Mouse (Mus musculus) hindbrain, embryonic 10.5 days (tissue): Measurements from ENCODE around the gene Olfr211. TPM values are rescaled to one million over a fixed set of nuclear protein-coding genes. Genes with fewer than 3 reads are reported as not detected.
"Not testable (repeated sequence)": the region's sequence is repeated elsewhere in the genome, so short reads cannot be mapped to it uniquely, and the experiment has no call there.

Experiments used
- DNase-seq: peaks from one replicate; pipeline ENCODE4 v3.0.0-alpha.2; 2017; ENCODE audit warnings: low spot score
- H3K27ac ChIP-seq: fragments of 300-500 bp; sonication (generic); 2 replicates; pipeline ENCODE4 v1.5.1; 2016; ENCODE audit warnings: mild to moderate bottlenecking, moderate library complexity
- H3K27me3 ChIP-seq: fragments of 300-500 bp; sonication (generic); 2 replicates; pipeline ENCODE4 v1.6.1; 2016; ENCODE audit warnings: mild to moderate bottlenecking; ENCODE audit not compliant: poor library complexity, insufficient read depth, severe bottlenecking
- H3K36me3 ChIP-seq: fragments of 300-500 bp; sonication (generic); 2 replicates; pipeline ENCODE4 v1.6.1; 2016; ENCODE audit warnings: mild to moderate bottlenecking, moderate library complexity
- H3K4me1 ChIP-seq: fragments of 300-500 bp; sonication (generic); replicated peaks from 2 replicates; pipeline ENCODE4 v1.6.1; 2016; ENCODE audit warnings: mild to moderate bottlenecking
- H3K4me3 ChIP-seq: fragments of 300-500 bp; sonication (generic); 2 replicates; pipeline ENCODE4 v1.5.1; 2016; ENCODE audit warnings: mild to moderate bottlenecking, moderate library complexity
- H3K9me3 ChIP-seq: fragments of 300-500 bp; sonication (generic); 2 replicates; pipeline ENCODE4 v1.6.1; 2016; ENCODE audit warnings: mild to moderate bottlenecking, moderate library complexity
- WGBS: fragments of 180-500 bp; shearing (Covaris S2); methylation state at CpG from one replicate; pipeline ENCODE4 v1.1.7; 2016; 5-methylcytosine and 5-hydroxymethylcytosine counted together
- polyA plus RNA-seq: library from polyadenylated mRNA; unstranded; fragments of >200 nt; fragmentation: Nextera tagmentation; extraction: Ambion mirVana; gene quantifications from 2 replicates; pipeline ENCODE4 v1.2.1, GENCODE M21; 2016

Olfr211 gene
- polyA plus RNA-seq, 1 experiment from 2014 or later, result not detected

- WGBS, result 90% methylated on average over 20 of the region's 20 CpGs
- not testable (repeated sequence) for DNase-seq, H3K27ac ChIP-seq, H3K4me3 ChIP-seq, H3K27me3 ChIP-seq, H3K4me1 ChIP-seq, H3K36me3 ChIP-seq
- H3K9me3 ChIP-seq, result peaks cover 37% of the 10 kb centered on the region
Measured at GRCm38 (mm10) chr6:116506302-116507003, 17.6 kb downstream of the Olfr211 start, which contains the start of gene Olfr212. Gene Olfr212 (plus strand): TSS chr6:116506516.

DNA sequence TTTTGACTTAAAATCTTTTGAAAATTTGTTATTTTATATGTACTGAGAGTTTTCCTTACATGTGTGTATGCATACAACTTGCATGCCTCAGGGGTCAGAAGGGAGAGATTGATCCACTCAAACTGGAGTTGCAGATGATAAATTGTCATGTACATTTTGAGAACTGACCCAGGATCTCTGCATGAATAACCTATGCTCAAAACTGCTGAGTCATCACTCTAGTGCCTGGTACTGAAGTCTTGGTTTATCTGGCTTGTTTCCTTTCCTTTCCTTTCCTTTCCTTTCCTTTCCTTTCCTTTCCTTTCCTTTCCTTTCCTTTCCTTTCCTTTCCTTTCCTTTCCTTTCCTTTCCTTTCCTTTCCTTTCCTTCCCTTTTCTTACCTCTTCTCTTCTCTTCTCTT lies 25.9 kb downstream of the Olfr211 start:
- H3K27ac ChIP-seq, result no peak overlapping the region
- H3K4me3 ChIP-seq, result no peak overlapping the region
- no peaks in the 10 kb centered on the region for H3K36me3 ChIP-seq
- H3K9me3 ChIP-seq, result no peaks in the 10 kb centered on the region
- DNase-seq, result no peak
- H3K4me1 ChIP-seq, result no peaks in the 10 kb centered on the region
- no peaks in the 10 kb centered on the region for H3K27me3 ChIP-seq

GRCm38 (mm10) chr6:116538156-116538555 lies 49.3 kb downstream of the Olfr211 start, which contains the start of gene Olfr213:
Gene Olfr213 (plus strand): TSS chr6:116538456.
- WGBS, result 78% methylated on average over 1 of the region's 1 CpGs
- Histone ChIP-seq H3K27ac (no peak within 1 kb of the TSS), H3K36me3 (no peaks in the 10 kb centered on the region), H3K4me3 (no peak within 1 kb of the TSS), H3K9me3 (no peaks in the 10 kb centered on the region), H3K4me1 (no peaks in the 10 kb centered on the region), H3K27me3 (no peaks in the 10 kb centered on the region)
- no peak for DNase-seq

- no peak overlapping the region for H3K4me3 ChIP-seq
- H3K9me3 ChIP-seq, result no peaks in the 10 kb centered on the region
- H3K27ac ChIP-seq, result no peak overlapping the region
- WGBS, result 92% methylated on average over 2 of the region's 2 CpGs
- no peak for DNase-seq
- H3K36me3 ChIP-seq, result no peaks in the 10 kb centered on the region
- no peaks in the 10 kb centered on the region for H3K27me3 ChIP-seq
- no peaks in the 10 kb centered on the region for H3K4me1 ChIP-seq
Measured at GRCm38 (mm10) chr6:116542500-116542899, 53.6 kb downstream of the Olfr211 start.

Other genes with a start within 250 kb of the Olfr211 start
- gene Zfand4, start 224.9 kb upstream of the Olfr211 start, polyA plus RNA-seq, result 7.4 TPM in 2 replicates
- gene March8, start 151.1 kb upstream of the Olfr211 start, polyA plus RNA-seq, result 31.2 and 42.0 TPM in 2 replicates
- 1.1 and 1.6 TPM in 2 replicates for gene Alox5, start 27.9 kb upstream of the Olfr211 start, polyA plus RNA-seq
- gene Olfr212, start 17.4 kb downstream of the Olfr211 start, polyA plus RNA-seq, result not detected in 2 replicates
- not detected in 2 replicates for gene Olfr213, start 49.4 kb downstream of the Olfr211 start, polyA plus RNA-seq
- gene Gm5580, start 62.0 kb downstream of the Olfr211 start, polyA plus RNA-seq, result 0.81 and 0.94 TPM in 2 replicates
- gene Olfr214, start 65.1 kb downstream of the Olfr211 start, polyA plus RNA-seq, result not detected in 2 replicates
- gene Olfr215, start 95.1 kb downstream of the Olfr211 start, polyA plus RNA-seq, result not detected in 2 replicates
- 255 and 278 TPM in 2 replicates for gene Zfp422, start 139.9 kb downstream of the Olfr211 start, polyA plus RNA-seq
- 14.7 and 16.1 TPM in 2 replicates for gene Depp1, start 161.5 kb downstream of the Olfr211 start, polyA plus RNA-seq
- gene Rassf4, start 184.9 kb downstream of the Olfr211 start, polyA plus RNA-seq, result 60.9 and 61.9 TPM in 2 replicates
- gene Tmem72, start 227.8 kb downstream of the Olfr211 start, polyA plus RNA-seq, result 0.06 and 0.08 TPM in 2 replicates